Mouse (Mus musculus) erythroblast, embryonic 14.5 days (primary cell): Measurements from ENCODE around the gene Crocc2.

ENCODE experiments used
- GATA1 ChIP-seq: IDR thresholded peaks from 2 replicates; pipeline ENCODE4 v1.6.1; 2012; ENCODE audit warnings: low read length, inconsistent platforms, mixed read lengths
- TAL1 ChIP-seq: IDR thresholded peaks from 3 replicates; pipeline ENCODE4 v1.6.1; 2012; ENCODE audit warnings: low read length, inconsistent platforms, mixed read lengths

GRCm38 (mm10) chr1:93223972-93224371 lies 55.4 kb downstream of the Crocc2 start:
- no peak for TF ChIP-seq GATA1
- TF ChIP-seq TAL1 = no peak
